Mouse (Mus musculus): ENCODE results near the gene Gmps. TPM values are rescaled to one million over a fixed set of nuclear protein-coding genes. Genes with fewer than 3 reads are reported as not detected.
A peak's percentile ranks its signal among the peaks of the same experiment; 100 is the strongest.

Gene Gmps
- total RNA-seq (2014; fragmentation: Nextera tagmentation), result 34.7 and 37.5 TPM in 2 replicates
- 57.3 and 60.8 TPM in 2 replicates for total RNA-seq (2017)

DNA sequence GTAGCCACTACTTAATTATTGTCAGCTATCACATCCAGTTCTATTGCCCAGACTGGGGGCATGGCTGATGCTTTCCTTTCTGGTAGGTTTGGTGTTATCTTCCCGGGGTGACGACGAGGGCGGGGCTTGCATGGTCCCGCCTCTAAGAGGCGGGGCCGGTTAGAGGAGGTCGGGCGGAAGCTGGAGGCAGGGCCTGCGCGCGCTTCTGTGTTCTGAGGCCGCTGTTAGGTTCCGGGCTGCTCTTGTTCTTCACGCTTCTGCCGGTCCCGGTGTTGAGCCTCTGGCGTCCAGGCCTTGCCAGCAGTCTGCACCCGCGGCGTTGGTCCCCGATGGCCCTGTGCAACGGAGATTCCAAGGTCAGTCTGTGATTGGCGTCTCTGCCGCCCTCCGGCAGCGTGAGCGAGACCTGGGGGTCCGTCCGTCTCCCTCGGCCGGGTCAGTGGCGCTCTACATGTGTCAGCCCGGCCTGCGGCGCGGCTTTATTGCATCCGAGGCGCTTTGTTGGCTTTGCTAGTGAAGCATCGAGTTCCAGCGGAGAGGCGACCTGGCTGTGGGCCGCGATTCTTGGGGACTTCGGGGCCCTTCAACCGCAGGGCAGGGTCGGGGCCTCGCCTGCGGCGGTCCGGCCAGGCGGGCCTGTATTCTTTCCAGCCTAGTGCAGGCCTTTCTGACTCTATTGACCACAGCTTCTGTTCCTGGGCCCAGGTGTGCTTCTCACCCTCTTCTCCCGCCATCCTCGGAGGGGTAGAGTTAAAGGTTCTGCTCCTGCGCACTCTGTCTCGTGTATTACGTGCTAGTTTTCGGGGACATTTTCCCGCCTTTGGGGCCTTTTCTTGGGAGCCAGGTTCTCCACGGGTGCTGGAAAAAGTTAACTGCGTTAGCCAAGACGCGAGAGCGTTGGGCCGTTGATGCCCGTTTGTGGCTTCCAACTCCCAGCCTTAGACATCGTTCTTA is at the start of gene Gmps:
Gmps (plus strand) TSS at position 152 of the 954 bp plus-strand sequence.
- peak; percentile 98 for ATAC-seq (replicated peaks; ENCODE audit: low FRiP score, low TSS enrichment, poor library complexity, severe bottlenecking)

DNA sequence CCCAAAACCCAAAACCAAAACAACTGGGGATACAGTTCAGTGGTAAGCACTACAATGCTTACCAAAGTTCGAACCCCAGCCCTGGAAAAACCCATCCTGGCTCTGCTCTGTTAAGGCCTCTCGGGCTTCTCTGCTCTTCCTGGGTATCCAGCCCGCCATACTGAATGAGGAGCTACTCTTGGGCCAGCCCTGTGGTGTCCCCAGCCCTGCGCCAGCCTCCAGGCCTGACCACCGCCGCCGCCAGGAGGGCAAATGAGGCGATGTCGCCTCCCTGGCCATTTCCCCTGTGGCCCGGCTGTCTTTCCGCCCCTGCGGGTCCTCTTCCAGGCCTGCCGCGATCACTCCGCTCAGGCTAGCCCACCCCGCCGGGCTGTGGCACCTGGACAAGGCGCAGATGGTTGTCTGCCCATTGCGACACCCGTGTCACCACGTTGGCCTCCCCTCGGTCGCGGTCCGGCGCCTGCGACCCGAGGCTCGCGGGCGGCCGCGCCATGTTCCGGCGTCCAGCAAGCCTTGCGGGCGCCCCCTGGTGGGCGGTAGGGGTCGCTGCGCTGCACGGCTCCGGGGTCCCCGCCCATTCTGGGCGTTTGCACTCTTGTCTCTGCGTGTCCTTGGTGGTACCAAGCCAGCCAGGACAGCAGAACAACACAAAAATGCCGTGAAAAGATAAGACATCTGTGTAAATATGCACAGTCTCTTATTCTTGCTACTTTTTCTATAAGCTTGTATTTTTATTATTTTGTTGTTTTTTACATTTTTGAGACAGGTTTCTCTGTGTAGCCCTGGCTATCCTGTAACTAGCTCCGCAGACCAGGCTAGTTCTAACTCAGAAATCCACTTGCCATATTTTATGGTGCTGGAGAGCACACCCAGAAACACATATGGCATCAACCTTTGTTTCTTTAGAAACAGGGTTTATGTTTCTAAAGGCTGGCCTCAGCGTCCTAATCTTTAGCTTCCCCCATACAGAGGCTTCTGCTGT is 46.7 kb upstream of the Gmps start, which contains the start of gene E130311K13Rik:
E130311K13Rik (minus strand) TSS at position 595 of the 982 bp plus-strand sequence.
- ATAC-seq (replicated peaks; ENCODE audit: low FRiP score, low TSS enrichment, poor library complexity, severe bottlenecking), result peak; percentile 97

- no peak for ATAC-seq (replicated peaks; ENCODE audit: low FRiP score, low TSS enrichment, poor library complexity, severe bottlenecking)
Measured at GRCm38 (mm10) chr3:63938928-63939327, 37.0 kb upstream of the Gmps start.

DNA sequence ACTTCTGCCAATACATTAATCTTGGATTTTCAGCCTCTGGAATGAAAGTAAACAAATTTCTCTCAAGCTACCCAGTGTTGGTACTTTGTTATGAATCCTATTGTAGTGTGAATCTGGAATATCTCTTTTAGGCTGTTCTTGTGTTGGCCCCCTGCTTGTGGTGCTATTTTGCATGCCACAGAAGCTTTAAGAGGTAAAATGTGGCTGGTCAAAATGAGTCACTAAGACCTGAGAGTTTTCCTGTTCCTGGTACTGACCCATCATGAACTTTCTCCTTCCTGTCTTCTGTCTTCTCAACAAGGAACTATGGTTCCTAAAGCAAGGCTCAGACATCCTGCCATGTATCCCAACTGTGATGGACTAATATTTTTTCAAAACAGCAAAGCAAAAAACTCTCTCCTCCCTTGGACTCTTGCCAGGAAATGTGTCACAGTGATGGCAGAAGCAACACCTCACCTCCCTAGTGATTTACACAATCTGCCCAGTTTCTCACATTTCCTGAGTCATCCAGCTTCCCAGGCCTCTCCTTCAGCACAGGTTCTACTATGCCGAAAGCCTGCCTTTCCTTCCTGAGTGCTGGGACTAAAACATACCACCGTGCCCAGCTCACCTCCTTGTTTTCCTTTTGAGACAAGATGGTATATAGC is 34.6 kb upstream of the Gmps start:
- ATAC-seq (replicated peaks; ENCODE audit: low FRiP score, low TSS enrichment, poor library complexity, severe bottlenecking), result no peak

GRCm38 (mm10) chr3:63949837-63950236 is 26.1 kb upstream of the Gmps start:
- peak; percentile 72 for ATAC-seq (replicated peaks; ENCODE audit: low FRiP score, low TSS enrichment, poor library complexity, severe bottlenecking)

- ATAC-seq (replicated peaks; ENCODE audit: low FRiP score, low TSS enrichment, poor library complexity, severe bottlenecking), result no peak; the same call in 1 of the 2 replicates
Measured at GRCm38 (mm10) chr3:63963421-63964099, 12.3 kb upstream of the Gmps start.

DNA sequence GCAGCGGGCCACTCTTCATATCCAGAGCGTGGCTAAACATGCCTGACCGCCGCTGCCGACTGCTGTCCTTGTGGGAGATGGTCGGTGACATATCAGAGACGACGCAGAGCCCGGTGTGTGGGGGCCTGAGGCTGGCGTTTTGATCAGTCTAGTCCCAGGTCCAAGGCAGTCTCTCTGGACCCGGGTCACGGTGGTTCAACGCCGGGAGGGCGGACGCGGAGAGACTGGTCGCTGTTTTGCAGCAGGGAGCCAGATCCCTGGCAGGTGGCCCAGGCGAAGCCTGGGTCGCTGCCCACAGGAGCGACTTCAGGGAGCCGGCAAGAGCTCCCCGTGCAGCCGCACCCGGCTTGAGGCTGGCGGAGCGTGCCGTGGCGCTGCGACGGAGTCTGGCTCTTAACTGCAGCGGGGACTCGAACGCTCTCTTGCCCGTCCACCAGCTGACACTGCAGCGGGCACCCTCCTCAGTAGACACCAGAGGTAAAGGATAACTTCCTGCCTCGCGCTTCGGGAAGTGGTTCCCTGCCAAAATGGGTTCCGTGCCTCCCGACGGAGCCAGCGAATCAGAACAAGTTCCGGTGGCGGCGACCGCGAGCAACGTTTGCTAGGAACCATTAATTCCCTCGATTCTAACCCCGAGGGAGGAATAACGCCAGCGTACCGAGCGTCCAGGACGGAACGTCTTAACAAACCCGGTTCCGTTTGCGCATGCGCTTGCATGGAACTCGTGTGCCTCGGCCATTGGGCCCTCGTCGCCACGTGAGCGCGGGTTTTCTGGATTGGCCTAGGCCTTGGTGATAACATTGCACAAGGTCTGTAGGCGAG is 11.6 kb upstream of the Gmps start, which contains the start of gene Slc33a1:
Slc33a1 (minus strand) TSS at position 669 of the 822 bp plus-strand sequence.
- peak; percentile 94 for ATAC-seq (replicated peaks; ENCODE audit: low FRiP score, low TSS enrichment, poor library complexity, severe bottlenecking)

- ATAC-seq (replicated peaks; ENCODE audit: low FRiP score, low TSS enrichment, poor library complexity, severe bottlenecking), result no peak
Measured at GRCm38 (mm10) chr3:63964922-63965249, 11.0 kb upstream of the Gmps start.

DNA sequence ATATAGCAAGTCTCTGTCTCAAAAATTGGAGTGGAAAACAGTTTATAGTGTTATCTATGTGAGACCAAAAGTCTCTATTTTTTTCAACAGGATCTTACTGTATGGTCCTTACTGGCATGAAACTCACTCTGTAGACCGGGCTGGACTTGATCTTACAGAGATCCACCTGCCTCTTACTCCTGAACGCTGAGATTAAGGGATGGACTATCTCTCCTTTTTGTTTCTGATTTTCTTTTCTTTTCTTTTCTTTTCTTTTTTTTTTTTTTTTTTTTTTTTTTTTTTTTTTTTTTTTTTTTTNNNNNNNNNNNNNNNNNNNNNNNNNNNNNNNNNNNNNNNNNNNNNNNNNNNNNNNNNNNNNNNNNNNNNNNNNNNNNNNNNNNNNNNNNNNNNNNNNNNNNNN is 10.0 kb upstream of the Gmps start:
- ATAC-seq (replicated peaks; ENCODE audit: low FRiP score, low TSS enrichment, poor library complexity, severe bottlenecking), result no peak

GRCm38 (mm10) chr3:63977895-63978294 is 2.0 kb downstream of the Gmps start:
- no peak for ATAC-seq (replicated peaks; ENCODE audit: low FRiP score, low TSS enrichment, poor library complexity, severe bottlenecking)

- no peak for ATAC-seq (replicated peaks; ENCODE audit: low FRiP score, low TSS enrichment, poor library complexity, severe bottlenecking)
Measured at GRCm38 (mm10) chr3:63986656-63987055, 10.8 kb downstream of the Gmps start.

GRCm38 (mm10) chr3:63988722-63989440 is 13.0 kb downstream of the Gmps start:
- ATAC-seq (replicated peaks; ENCODE audit: low FRiP score, low TSS enrichment, poor library complexity, severe bottlenecking), result no peak

GRCm38 (mm10) chr3:64021436-64021835 is 45.5 kb downstream of the Gmps start:
- ATAC-seq (replicated peaks; ENCODE audit: low FRiP score, low TSS enrichment, poor library complexity, severe bottlenecking), result no peak

- no peak for ATAC-seq (replicated peaks; ENCODE audit: low FRiP score, low TSS enrichment, poor library complexity, severe bottlenecking)
Measured at GRCm38 (mm10) chr3:64021867-64022266, 46.0 kb downstream of the Gmps start.

DNA sequence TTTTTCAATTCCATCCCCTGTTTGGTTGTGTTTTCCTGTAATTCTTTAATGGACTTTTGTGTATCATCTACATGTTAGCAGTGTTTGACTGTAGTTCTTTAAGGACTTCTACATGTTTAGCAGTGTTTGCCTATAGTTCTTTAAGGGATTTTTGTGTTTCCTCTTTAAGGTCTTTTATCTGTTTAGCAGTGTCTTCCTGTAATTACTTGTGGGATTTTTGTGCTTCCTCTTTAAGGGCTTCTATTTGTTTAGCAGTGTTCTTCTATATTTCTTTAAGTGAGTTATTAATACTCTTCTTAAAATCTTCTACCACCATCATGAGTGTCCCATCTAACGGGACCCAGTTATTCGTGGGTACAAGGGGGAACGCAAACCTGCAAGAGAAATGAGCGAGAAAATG is 53.9 kb downstream of the Gmps start:
- no peak for ATAC-seq (replicated peaks; ENCODE audit: low FRiP score, low TSS enrichment, poor library complexity, severe bottlenecking)

- no peak for ATAC-seq (replicated peaks; ENCODE audit: low FRiP score, low TSS enrichment, poor library complexity, severe bottlenecking)
Measured at GRCm38 (mm10) chr3:64038136-64038841, 62.4 kb downstream of the Gmps start.
